Mouse (Mus musculus): ENCODE measurements at regions not wholly inside any gene's neighbourhood (a gene's known extent, or its start where the extent isn't known, plus 50 kb on each side); places are given as distances from the start of the nearest gene placed in this dataset.

DNA sequence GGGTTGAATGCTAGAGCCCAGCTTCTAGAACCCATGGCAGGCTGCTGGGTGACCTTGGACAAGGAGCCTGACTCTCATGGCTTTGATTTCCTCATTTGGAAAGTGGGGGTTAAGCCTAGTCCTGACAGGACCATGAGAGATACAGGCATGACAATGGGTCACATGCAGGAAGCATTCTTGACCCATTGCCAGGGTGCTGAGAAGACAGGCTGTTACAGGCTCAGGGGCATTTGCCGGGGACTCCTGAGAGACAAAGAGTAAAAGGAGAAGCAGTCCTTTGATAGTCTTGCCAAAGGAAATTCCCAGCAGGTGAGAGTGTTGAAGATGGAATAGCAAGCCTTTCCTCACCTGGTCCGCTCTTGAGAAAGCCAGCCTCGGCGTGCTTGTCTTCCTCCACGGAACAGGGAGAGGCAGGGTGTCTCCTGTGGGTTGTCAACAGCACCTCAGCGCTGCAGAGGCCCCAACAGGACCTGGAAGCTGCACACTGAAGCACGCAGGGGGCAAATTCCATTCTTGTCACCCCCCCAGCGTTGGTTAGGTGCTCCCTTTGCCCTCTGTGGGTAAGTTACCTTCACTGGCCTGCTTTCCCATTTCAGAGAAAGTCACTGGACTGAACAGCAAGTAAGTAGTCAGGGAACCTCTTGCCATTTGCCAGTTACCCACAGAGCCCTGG is 1239.3 kb upstream of the A1bg start:
- Histone ChIP-seq H3K4me2 (ENCODE audit: low read depth) (no peak overlapping the region), H3K79me2 (ENCODE audit: control insufficient read depth, insufficient read depth) (peaks cover 18% of the 10 kb centered on the region), H3K4me3 (no peak overlapping the region), H3K36me3 (ENCODE audit: control insufficient read depth, insufficient read depth) (peaks cover 10% of the 10 kb centered on the region), H3ac (ENCODE audit: control insufficient read depth, insufficient read length) (no peak overlapping the region), H3K27me3 (ENCODE audit: control insufficient read depth, insufficient read depth, insufficient read length) (no peaks in the 10 kb centered on the region)
- TF ChIP-seq SRF (IDR thresholded peaks at IDR 0.05; ENCODE audit: control insufficient read depth, insufficient read length, low read depth) (no peak), TCF3 (IDR thresholded peaks at IDR 0.05; ENCODE audit: insufficient read length, low read depth) (no peak), MYOG (IDR thresholded peaks at IDR 0.05; ENCODE audit: control insufficient read depth in 1 of 3, insufficient read depth in 1 of 3, insufficient read length in 2 of 3, low read depth in 2 of 3) (no peak), MYOD1 (IDR thresholded peaks at IDR 0.05; ENCODE audit: control insufficient read depth in 1 of 3, insufficient read length in 2 of 3, low read depth in 2 of 3) (no peak), USF1 (IDR thresholded peaks at IDR 0.05; ENCODE audit: low read depth) (no peak), CEBPB (IDR thresholded peaks at IDR 0.05; ENCODE audit: insufficient read depth, poor library complexity, severe bottlenecking) (no peak), REST (IDR thresholded peaks at IDR 0.05; ENCODE audit: insufficient read depth, insufficient read length) (no peak), POLR2AphosphoS2 (IDR thresholded peaks at IDR 0.05; ENCODE audit: insufficient read length, low read depth) (no peak), TCF12 (IDR thresholded peaks at IDR 0.05; ENCODE audit: insufficient read depth, poor library complexity, severe bottlenecking) (no peak), E2F4 (IDR thresholded peaks at IDR 0.05; ENCODE audit: insufficient read depth) (no peak), POLR2A (IDR thresholded peaks at IDR 0.05; ENCODE audit: insufficient read length, low read depth) (no peak), MAX (IDR thresholded peaks at IDR 0.05; ENCODE audit: low read depth) (no peak)

DNA sequence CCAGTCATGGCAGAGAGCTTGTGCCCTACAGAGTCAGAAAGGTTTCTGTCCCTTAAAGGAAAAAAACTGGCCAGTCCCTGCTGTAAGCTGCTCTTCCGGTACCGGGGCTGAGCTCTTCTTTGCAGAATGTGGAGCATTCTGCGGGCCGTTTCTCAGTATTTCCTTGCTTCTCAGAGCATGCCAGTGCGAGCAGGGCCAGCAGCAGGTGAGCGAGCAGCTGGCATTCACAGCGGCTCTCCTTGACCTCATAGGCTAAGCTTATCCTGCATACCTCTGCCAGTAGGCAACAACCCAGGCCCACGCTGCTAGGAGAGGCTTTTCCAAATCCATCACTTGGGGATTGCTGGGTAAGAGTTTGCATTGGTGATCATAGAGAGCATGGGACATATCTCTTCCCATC is 1238.2 kb upstream of the A1bg start:
- H3K79me2 ChIP-seq (ENCODE audit: control insufficient read depth, insufficient read depth), result peaks cover 14% of the 10 kb centered on the region
- TF ChIP-seq POLR2A (IDR thresholded peaks at IDR 0.05; ENCODE audit: insufficient read length, low read depth) (no peak), MYOD1 (IDR thresholded peaks at IDR 0.05; ENCODE audit: control insufficient read depth in 1 of 3, insufficient read length in 2 of 3, low read depth in 2 of 3) (peak in 2 of 3 experiments; percentile 16 to 56), MYOG (IDR thresholded peaks at IDR 0.05; ENCODE audit: control insufficient read depth in 1 of 3, insufficient read depth in 1 of 3, insufficient read length in 2 of 3, low read depth in 2 of 3) (peak in 1 of 3 experiments; percentile 70)
- no peak overlapping the region for H3K4me3 ChIP-seq
- no peaks in the 10 kb centered on the region for H3K27me3 ChIP-seq (ENCODE audit: control insufficient read depth, insufficient read depth, insufficient read length)
- no peak overlapping the region for H3ac ChIP-seq (ENCODE audit: control insufficient read depth, insufficient read length)
- no peak overlapping the region for H3K4me2 ChIP-seq (ENCODE audit: low read depth)
- H3K36me3 ChIP-seq (ENCODE audit: control insufficient read depth, insufficient read depth), result peaks cover 2% of the 10 kb centered on the region

DNA sequence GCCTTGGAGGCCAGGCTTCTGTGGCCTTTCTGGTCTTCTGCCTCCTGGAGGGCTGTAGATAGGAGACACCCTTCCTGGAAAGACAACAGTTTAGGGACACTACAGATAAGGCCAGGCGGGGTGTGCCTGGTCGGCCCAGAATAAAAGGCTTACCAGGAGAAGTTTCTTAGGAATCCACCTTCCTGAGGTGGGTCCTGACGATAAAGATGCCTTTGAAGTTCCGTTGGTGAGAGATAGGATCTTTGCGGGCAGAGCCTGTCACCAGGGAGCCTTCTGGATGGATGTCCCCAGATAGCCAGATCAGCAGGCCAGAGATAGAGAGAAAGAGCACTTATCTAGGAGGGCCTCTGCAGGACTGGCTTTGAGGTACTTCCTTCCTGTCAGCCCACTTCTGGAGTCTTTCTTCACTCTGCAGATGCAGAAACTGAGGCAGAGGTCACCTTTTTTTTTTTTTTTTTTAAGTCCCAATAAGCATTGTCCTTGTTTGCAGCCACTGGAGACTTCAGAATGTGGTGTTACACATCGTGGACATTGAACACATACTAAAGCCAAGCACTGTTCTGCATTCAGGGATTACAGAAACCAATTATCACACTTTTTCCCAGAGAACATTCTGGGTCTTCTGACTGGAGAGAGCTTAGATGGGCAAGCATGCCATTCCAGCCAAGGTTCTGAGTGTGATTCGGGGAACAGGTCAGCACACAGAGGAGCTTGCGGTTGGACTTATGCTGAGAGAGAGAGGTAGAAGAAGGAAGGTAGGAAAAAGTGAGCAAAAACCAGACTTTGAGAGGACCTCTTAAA is 1236.3 kb upstream of the A1bg start:
- peaks cover 15% of the 10 kb centered on the region for H3K79me2 ChIP-seq (ENCODE audit: control insufficient read depth, insufficient read depth)
- no peak overlapping the region for H3ac ChIP-seq (ENCODE audit: control insufficient read depth, insufficient read length)
- H3K4me2 ChIP-seq (ENCODE audit: low read depth), result no peak overlapping the region
- H3K4me3 ChIP-seq, result no peak overlapping the region
- no peaks in the 10 kb centered on the region for H3K36me3 ChIP-seq (ENCODE audit: control insufficient read depth, insufficient read depth)
- H3K27me3 ChIP-seq (ENCODE audit: control insufficient read depth, insufficient read depth, insufficient read length), result no peaks in the 10 kb centered on the region
- TF ChIP-seq TCF3 (IDR thresholded peaks at IDR 0.05; ENCODE audit: insufficient read length, low read depth) (no peak), E2F4 (IDR thresholded peaks at IDR 0.05; ENCODE audit: insufficient read depth) (no peak), USF1 (IDR thresholded peaks at IDR 0.05; ENCODE audit: low read depth) (no peak), SRF (IDR thresholded peaks at IDR 0.05; ENCODE audit: control insufficient read depth, insufficient read length, low read depth) (no peak), POLR2AphosphoS2 (IDR thresholded peaks at IDR 0.05; ENCODE audit: insufficient read length, low read depth) (no peak), CEBPB (IDR thresholded peaks at IDR 0.05; ENCODE audit: insufficient read depth, poor library complexity, severe bottlenecking) (no peak), MAX (IDR thresholded peaks at IDR 0.05; ENCODE audit: low read depth) (no peak), MYOG (IDR thresholded peaks at IDR 0.05; ENCODE audit: control insufficient read depth in 1 of 3, insufficient read depth in 1 of 3, insufficient read length in 2 of 3, low read depth in 2 of 3) (no peak), TCF12 (IDR thresholded peaks at IDR 0.05; ENCODE audit: insufficient read depth, poor library complexity, severe bottlenecking) (no peak), POLR2A (IDR thresholded peaks at IDR 0.05; ENCODE audit: insufficient read length, low read depth) (no peak), REST (IDR thresholded peaks at IDR 0.05; ENCODE audit: insufficient read depth, insufficient read length) (no peak), MYOD1 (IDR thresholded peaks at IDR 0.05; ENCODE audit: control insufficient read depth in 1 of 3, insufficient read length in 2 of 3, low read depth in 2 of 3) (no peak)

DNA sequence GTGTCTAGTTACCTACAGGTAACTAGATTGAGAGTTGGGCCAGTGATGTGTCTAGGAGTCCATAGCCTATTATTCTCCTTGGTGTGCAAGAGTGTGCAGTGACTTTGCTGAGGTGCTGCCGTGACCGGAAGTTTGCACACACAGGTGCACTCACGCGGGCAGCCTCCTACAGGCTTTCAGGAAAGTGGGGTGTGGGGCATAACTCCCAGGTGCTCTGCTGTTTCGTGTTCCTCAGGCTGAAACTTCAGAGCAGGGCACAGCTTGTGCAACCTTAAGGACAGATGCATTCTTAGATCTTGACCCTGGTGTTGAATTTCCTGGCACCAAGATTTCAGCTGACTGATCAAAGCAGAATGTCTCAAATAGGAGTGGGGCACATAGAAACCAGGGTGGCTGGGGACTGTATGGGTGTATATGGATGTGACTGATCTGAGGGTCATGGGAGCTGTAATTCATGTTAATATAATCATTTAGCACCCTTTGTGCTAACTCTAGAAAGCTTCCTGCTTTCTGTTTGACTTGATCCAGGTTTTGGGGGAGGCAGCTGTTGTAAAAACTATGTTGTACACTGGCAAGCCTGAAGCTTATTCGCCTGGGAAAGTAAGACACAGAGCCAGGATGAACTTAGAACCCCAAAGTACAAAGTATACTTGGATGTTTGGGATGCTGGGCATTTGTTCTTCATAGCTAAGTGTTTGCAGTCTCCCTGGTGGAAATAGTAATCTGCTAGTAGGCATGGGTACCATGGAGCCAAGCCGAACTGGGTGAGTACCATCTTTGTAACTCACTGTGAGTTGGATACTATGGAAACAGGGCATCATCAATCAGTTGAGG is 1234.6 kb upstream of the A1bg start:
- peaks cover 26% of the 10 kb centered on the region for H3K79me2 ChIP-seq (ENCODE audit: control insufficient read depth, insufficient read depth)
- H3K4me2 ChIP-seq (ENCODE audit: low read depth), result no peak overlapping the region
- TF ChIP-seq MYOG (IDR thresholded peaks at IDR 0.05; ENCODE audit: control insufficient read depth in 1 of 3, insufficient read depth in 1 of 3, insufficient read length in 2 of 3, low read depth in 2 of 3) (no peak), REST (IDR thresholded peaks at IDR 0.05; ENCODE audit: insufficient read depth, insufficient read length) (no peak), E2F4 (IDR thresholded peaks at IDR 0.05; ENCODE audit: insufficient read depth) (no peak), USF1 (IDR thresholded peaks at IDR 0.05; ENCODE audit: low read depth) (no peak), POLR2A (IDR thresholded peaks at IDR 0.05; ENCODE audit: insufficient read length, low read depth) (no peak), TCF3 (IDR thresholded peaks at IDR 0.05; ENCODE audit: insufficient read length, low read depth) (no peak), CEBPB (IDR thresholded peaks at IDR 0.05; ENCODE audit: insufficient read depth, poor library complexity, severe bottlenecking) (no peak), MAX (IDR thresholded peaks at IDR 0.05; ENCODE audit: low read depth) (no peak), SRF (IDR thresholded peaks at IDR 0.05; ENCODE audit: control insufficient read depth, insufficient read length, low read depth) (no peak), TCF12 (IDR thresholded peaks at IDR 0.05; ENCODE audit: insufficient read depth, poor library complexity, severe bottlenecking) (no peak), MYOD1 (IDR thresholded peaks at IDR 0.05; ENCODE audit: control insufficient read depth in 1 of 3, insufficient read length in 2 of 3, low read depth in 2 of 3) (no peak)
- H3K36me3 ChIP-seq (ENCODE audit: control insufficient read depth, insufficient read depth), result no peaks in the 10 kb centered on the region
- H3K4me3 ChIP-seq, result no peak overlapping the region
- H3ac ChIP-seq (ENCODE audit: control insufficient read depth, insufficient read length), result no peak overlapping the region
- no peaks in the 10 kb centered on the region for H3K27me3 ChIP-seq (ENCODE audit: control insufficient read depth, insufficient read depth, insufficient read length)
